Mouse (Mus musculus) heart, adult 2 months (tissue): Measurements from ENCODE around the gene Slamf9. TPM values are rescaled to one million over a fixed set of nuclear protein-coding genes. Genes with fewer than 3 reads are reported as not detected.

Source experiments
- DNase-seq, 2 experiments: peaks; one replicate each; pipeline ENCODE4 v3.0.0; 2021
- H3K27ac ChIP-seq: fragments of 200-600 bp; 2 replicates; pipeline ENCODE4 v1.8.1; 2022
- H3K27me3 ChIP-seq: fragments of 200-500 bp; 2 replicates; pipeline ENCODE4 v1.6.1; 2012; ENCODE audit warnings: mild to moderate bottlenecking, low read length, inconsistent platforms, mixed read lengths; ENCODE audit not compliant: control insufficient read depth, insufficient read depth
- H3K36me3 ChIP-seq: fragments of 200-500 bp; 2 replicates; pipeline ENCODE4 v1.6.1; 2012; ENCODE audit warnings: low read length, inconsistent platforms; ENCODE audit not compliant: control insufficient read depth, insufficient read depth
- H3K4me1 ChIP-seq: fragments of 200-500 bp; 2 replicates; pipeline ENCODE4 v1.6.1; 2011; ENCODE audit warnings: low read length; ENCODE audit not compliant: control insufficient read depth, insufficient read depth
- H3K4me3 ChIP-seq: fragments of 200-600 bp; 2 replicates; pipeline ENCODE4 v1.8.1; 2022
- H3K79me2 ChIP-seq: fragments of 200-500 bp; replicated peaks from 2 replicates; pipeline ENCODE4 v1.6.1; 2012; ENCODE audit warnings: mild to moderate bottlenecking, inconsistent platforms, low read length, moderate library complexity, mixed read lengths; ENCODE audit not compliant: control insufficient read depth, insufficient read depth
- H3K9ac ChIP-seq: fragments of 200-500 bp; 2 replicates; pipeline ENCODE4 v1.6.1; 2012; ENCODE audit warnings: low read depth, mild to moderate bottlenecking, control low read depth, inconsistent platforms, low read length, mixed read lengths
- CTCF ChIP-seq: fragments of 200-600 bp; IDR thresholded peaks from 2 replicates; pipeline ENCODE4 v1.8.1; 2022; ENCODE audit warnings: antibody characterized with exemption, mild to moderate bottlenecking, moderate library complexity
- EP300 ChIP-seq: fragments of 200-500 bp; IDR thresholded peaks from 2 replicates; pipeline ENCODE4 v1.6.1; 2011; ENCODE audit warnings: low read depth, low read length, control low read depth; ENCODE audit not compliant: insufficient read depth
- POLR2A ChIP-seq: fragments of 200-500 bp; IDR thresholded peaks from 2 replicates; pipeline ENCODE4 v1.6.1; 2011; ENCODE audit warnings: mild to moderate bottlenecking, low read depth, low read length, control low read depth; ENCODE audit not compliant: insufficient read depth
- WGBS: fragments of 180-500 bp; shearing (Covaris S2); methylation state at CpG from one replicate; pipeline ENCODE4 v1.1.7; 2018; 5-methylcytosine and 5-hydroxymethylcytosine counted together
- intact Hi-C: fragments of 180-260 bp; cut with DNase I; formaldehyde crosslinking; loops from one replicate; pipeline ENCODE4 v1.15.1; 2025
- polyA plus RNA-seq: library from polyadenylated mRNA; depleted of rRNA; stranded (reverse); fragments of >200 nt; gene quantifications from 2 replicates; pipeline ENCODE4 v1.2.3, GENCODE M21; 2012
- total RNA-seq, 2 experiments: library from RNA; stranded (reverse); gene quantifications; 2 replicates each; pipeline ENCODE4 v1.2.3; 2021

Gene Slamf9
- total and polyA plus RNA-seq, 3 experiments, result 1.2 to 7.0 (median 2.3) TPM

DNA sequence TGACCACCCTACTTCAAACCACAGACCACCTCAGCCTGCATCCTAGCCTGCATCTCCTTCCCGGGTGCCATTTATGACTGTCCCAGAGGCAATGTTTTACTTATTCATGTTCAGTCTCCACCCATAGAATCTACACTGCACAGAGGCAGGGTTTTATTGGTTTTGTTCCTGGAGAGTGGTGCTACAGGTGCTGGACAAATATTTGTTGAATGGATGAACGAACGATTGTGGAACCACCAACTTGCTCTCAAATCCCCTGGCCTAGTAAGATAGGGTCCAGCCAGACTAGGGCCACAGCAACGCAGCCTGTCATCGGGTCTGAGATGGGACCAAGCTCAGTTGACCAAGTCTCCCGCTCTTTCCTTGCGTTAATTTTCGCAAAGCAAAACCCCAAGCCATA, 34.8 kb downstream of the Slamf9 start:
- intact Hi-C loops, result loop anchor here (10.0 kb wide), 1 partner anchor 285 kb away; no protein-coding TSS in a partner anchor
- Histone ChIP-seq H3K4me1 (peaks cover 32% of the 10 kb centered on the region), H3K9ac (no peak overlapping the region), H3K27me3 (no peaks in the 10 kb centered on the region), H3K4me3 (no peak overlapping the region), H3K27ac (no peak overlapping the region), H3K36me3 (peaks cover 14% of the 10 kb centered on the region), H3K79me2 (no peaks in the 10 kb centered on the region)
- 65% methylated on average over 8 of the region's 8 CpGs for WGBS
- TF ChIP-seq CTCF, result no peak
- no peak for DNase-seq

DNA sequence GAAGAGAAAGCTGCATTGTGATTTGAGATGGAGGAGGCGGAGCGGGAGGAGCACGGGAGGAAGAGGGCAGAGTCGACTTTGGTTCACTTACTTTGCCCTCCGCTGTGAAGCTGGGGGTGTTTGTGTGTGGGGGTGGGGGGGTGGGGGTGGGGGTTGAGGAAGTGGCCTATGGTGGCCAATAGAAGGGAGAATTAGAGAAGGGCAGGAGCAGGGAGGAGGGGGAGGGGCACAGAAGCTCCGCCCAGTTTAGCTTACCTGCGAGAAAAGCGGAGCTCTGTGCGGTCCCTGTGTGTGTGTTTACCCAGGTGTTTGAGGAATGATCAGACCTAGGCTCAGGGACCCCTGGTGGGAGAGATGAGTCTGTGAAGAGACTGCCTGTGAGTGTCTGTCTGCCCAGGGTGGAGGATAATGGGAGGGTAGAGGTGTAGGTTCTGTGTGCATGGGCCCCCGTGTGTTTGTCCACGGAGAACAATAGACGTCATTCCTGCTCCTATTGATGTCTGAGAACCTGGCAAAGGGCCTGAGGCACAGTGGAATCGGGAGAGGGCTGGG, 35.3 kb downstream of the Slamf9 start:
- Histone ChIP-seq H3K27ac (no peak overlapping the region), H3K4me3 (no peak overlapping the region), H3K27me3 (no peaks in the 10 kb centered on the region), H3K36me3 (peaks cover 14% of the 10 kb centered on the region), H3K79me2 (no peaks in the 10 kb centered on the region), H3K9ac (no peak overlapping the region), H3K4me1 (peaks cover 37% of the 10 kb centered on the region)
- 52% methylated on average over 13 of the region's 13 CpGs for WGBS
- TF ChIP-seq EP300 (no peak), POLR2A (no peak), CTCF (no peak)
- intact Hi-C loops, result loop anchor here (10.0 kb wide), 1 partner anchor 286 kb away; no protein-coding TSS in a partner anchor
- DNase-seq, result no peak

- Histone ChIP-seq H3K27me3 (no peaks in the 10 kb centered on the region), H3K27ac (peak overlapping the region; percentile 67), H3K79me2 (no peaks in the 10 kb centered on the region), H3K4me1 (peaks cover 32% of the 10 kb centered on the region), H3K36me3 (peaks cover 10% of the 10 kb centered on the region; the same call in 1 of the 2 replicates), H3K4me3 (peak overlapping the region; percentile 15; the same call in 1 of the 2 replicates), H3K9ac (no peak overlapping the region)
- peak; percentile 79 to 89 for DNase-seq
- WGBS, result 14% methylated on average over 13 of the region's 13 CpGs
- TF ChIP-seq CTCF, result peak; percentile 60
- no peak for TF ChIP-seq POLR2A
- peak; percentile 84 for TF ChIP-seq EP300
- intact Hi-C loops, result loop anchor here (1.0 to 10.0 kb wide), 2 partner anchors 12 to 288 kb away; no protein-coding TSS in a partner anchor
These were observed 37.8 kb downstream of the Slamf9 start for GRCm38 (mm10) chr1:172512962-172513361.

GRCm38 (mm10) chr1:172513525-172514212, 38.5 kb downstream of the Slamf9 start:
- Histone ChIP-seq H3K4me1 (peaks cover 27% of the 10 kb centered on the region), H3K36me3 (peaks cover 8% of the 10 kb centered on the region; the same call in 1 of the 2 replicates), H3K27me3 (no peaks in the 10 kb centered on the region), H3K9ac (no peak overlapping the region), H3K27ac (peak overlapping the region; percentile 67), H3K79me2 (no peaks in the 10 kb centered on the region), H3K4me3 (0 out of 2 replicates have a peak overlapping the region, but pooled peaks have one; percentile 15)
- WGBS, result 11% methylated on average over 17 of the region's 17 CpGs
- intact Hi-C loops, result loop anchor here (1.0 to 10.0 kb wide), 2 partner anchors 12 to 289 kb away; no protein-coding TSS in a partner anchor
- TF ChIP-seq EP300 (peak; percentile 94), POLR2A (no peak)
- DNase-seq, result peak; percentile 81 to 92

DNA sequence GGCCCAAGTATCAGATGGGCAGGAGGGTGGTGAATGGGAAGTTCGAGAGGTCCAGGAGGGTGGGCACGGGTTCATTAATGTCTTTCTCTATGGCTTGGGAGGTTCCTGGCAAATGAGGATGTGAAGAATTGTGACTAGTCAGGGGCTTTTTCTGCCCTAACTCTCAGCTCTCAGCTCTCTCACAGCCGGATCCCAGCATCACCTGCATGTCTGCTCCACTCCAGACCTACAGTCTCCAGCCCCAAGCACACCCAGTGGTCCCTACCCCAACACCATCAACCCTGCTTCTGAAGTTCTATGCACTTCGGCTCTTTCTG, 39.0 kb downstream of the Slamf9 start:
- peaks cover 8% of the 10 kb centered on the region; the same call in 1 of the 2 replicates for H3K36me3 ChIP-seq
- H3K9ac ChIP-seq, result no peak overlapping the region
- TF ChIP-seq CTCF (no peak), POLR2A (0 out of 2 replicates have a peak, but pooled peaks have one; percentile 41), EP300 (no peak)
- H3K4me3 ChIP-seq, result no peak overlapping the region
- no peak for DNase-seq
- 16% methylated on average over 4 of the region's 4 CpGs for WGBS
- intact Hi-C loops, result loop anchor here (10.0 kb wide), 1 partner anchor 289 kb away; no protein-coding TSS in a partner anchor
- peaks cover 27% of the 10 kb centered on the region for H3K4me1 ChIP-seq
- no peaks in the 10 kb centered on the region for H3K27me3 ChIP-seq
- no peaks in the 10 kb centered on the region for H3K79me2 ChIP-seq
- peak overlapping the region; percentile 67 for H3K27ac ChIP-seq
